Mouse (Mus musculus) frontal cortex, postnatal 10 days (tissue): ENCODE results near the gene Taar4.

Experiments used
- DNase-seq, 2 experiments: peaks; one replicate each; pipeline ENCODE4 v3.0.0; 2022; ENCODE audit warnings: low spot score in 2 of 2, mixed read lengths in 1 of 2

The Taar4 gene

GRCm38 (mm10) chr10:23960444-23960915 is at the start of gene Taar4:
TSS of gene Taar4 (plus strand) at chr10:23960494.
- DNase-seq = no peak

GRCm38 (mm10) chr10:23920056-23920455 is 40.2 kb upstream of the Taar4 start, which contains the start of gene Taar1:
TSS of gene Taar1 (plus strand) at chr10:23920356.
- DNase-seq = no peak

GRCm38 (mm10) chr10:23922468-23922867 is 37.8 kb upstream of the Taar4 start:
- no peak for DNase-seq

GRCm38 (mm10) chr10:23923941-23924340 is 36.4 kb upstream of the Taar4 start:
- no peak for DNase-seq

GRCm38 (mm10) chr10:23937613-23938012 is 22.7 kb upstream of the Taar4 start:
- no peak for DNase-seq

- DNase-seq = no peak
Measured at GRCm38 (mm10) chr10:23938312-23938711, 22.0 kb upstream of the Taar4 start, which contains the start of gene Taar2. TSS of gene Taar2 (plus strand) at chr10:23938572.

- no peak for DNase-seq
Measured at GRCm38 (mm10) chr10:23942465-23942864, 17.8 kb upstream of the Taar4 start.

GRCm38 (mm10) chr10:23948026-23948425 is 12.3 kb upstream of the Taar4 start:
- DNase-seq = no peak

GRCm38 (mm10) chr10:23949508-23950005 is 10.7 kb upstream of the Taar4 start, which contains the start of gene Taar3:
TSS of gene Taar3 (plus strand) at chr10:23949558.
- DNase-seq = no peak

GRCm38 (mm10) chr10:23951714-23952113 is 8.6 kb upstream of the Taar4 start:
- DNase-seq = no peak

- DNase-seq = no peak
Measured at GRCm38 (mm10) chr10:23959071-23959470, 1.2 kb upstream of the Taar4 start.

GRCm38 (mm10) chr10:23963444-23963843 is 3.1 kb downstream of the Taar4 start:
- DNase-seq = no peak

- no peak for DNase-seq
Measured at GRCm38 (mm10) chr10:23964921-23965610, 4.8 kb downstream of the Taar4 start.

- DNase-seq = no peak
Measured at GRCm38 (mm10) chr10:23970656-23971165, 10.4 kb downstream of the Taar4 start, which contains the start of gene Taar5. TSS of gene Taar5 (plus strand) at chr10:23970706.

- no peak for DNase-seq
Measured at GRCm38 (mm10) chr10:23971256-23971655, 11.0 kb downstream of the Taar4 start.

- no peak for DNase-seq
Measured at GRCm38 (mm10) chr10:23977958-23978357, 17.7 kb downstream of the Taar4 start.

GRCm38 (mm10) chr10:23978901-23979705 is 18.8 kb downstream of the Taar4 start:
- DNase-seq = peak; percentile 22 to 67

GRCm38 (mm10) chr10:23985546-23985945 is 25.3 kb downstream of the Taar4 start, which contains the start of gene Taar6:
TSS of gene Taar6 (minus strand) at chr10:23985646.
- DNase-seq = no peak

- DNase-seq = no peak
Measured at GRCm38 (mm10) chr10:23986419-23986818, 26.1 kb downstream of the Taar4 start.

GRCm38 (mm10) chr10:23993381-23993780 is 33.1 kb downstream of the Taar4 start, which contains the start of gene Taar7a:
TSS of gene Taar7a (minus strand) at chr10:23993481.
- DNase-seq = no peak

GRCm38 (mm10) chr10:23999639-24000038 is 39.3 kb downstream of the Taar4 start, which contains the start of gene Taar7b:
TSS of gene Taar7b (plus strand) at chr10:23999939.
- DNase-seq = no peak

- no peak for DNase-seq
Measured at GRCm38 (mm10) chr10:24006442-24006841, 46.1 kb downstream of the Taar4 start.
